8 mouse cellular contexts compared by ENCODE assay signal in genomic region chr8:73618946-73619345, GRCm38 (mm10).
DNase-seq lines count a peak whose midpoint lies in the region; ATAC-seq and TF ChIP-seq lines count a peak whose summit lies in the region.

No protein-coding gene starts in this region.

- H3K4me1 ChIP-seq in heart, embryonic 10.5 days: no peaks in the 10 kb centered on the region
- H3K4me1 ChIP-seq in liver, adult 2 months (ENCODE audit: control insufficient read depth, insufficient read depth, low read length): no peaks in the 10 kb centered on the region
- no peaks in the 10 kb centered on the region for H3K4me1 ChIP-seq in stomach, embryonic 16.5 days (ENCODE audit: control insufficient read depth, insufficient read depth, low read length)

- TF ChIP-seq CTCF in liver, adult 2 months (IDR thresholded peaks at IDR 0.05; ENCODE audit: low read depth, low read length): no peak
- no peak for TF ChIP-seq CTCF in layer of hippocampus, adult 2 months (conservative IDR thresholded peaks at IDR 0.05)

- no peaks in the 10 kb centered on the region for H3K79me2 ChIP-seq in liver, adult 2 months (ENCODE audit: control insufficient read depth, insufficient read depth, low read length)

- peak; percentile 80 for DNase-seq in heart, embryonic 10.5 days (ENCODE audit: low spot score)
- no peak for DNase-seq in heart, postnatal 25 days (ENCODE audit: low spot score)
- DNase-seq in B cell, adult 2 months: peak; percentile 1 to 2
- peak; percentile 26 for DNase-seq in liver, adult 2 months (ENCODE audit: extremely low read depth, low read depth, low spot score)
- no peak for DNase-seq in layer of hippocampus, adult 2 months (ENCODE audit: low spot score in 2 of 2)
- DNase-seq in right cerebral cortex, adult 18-20 months: no peak

- TF ChIP-seq POLR2A in liver, adult 2 months (IDR thresholded peaks at IDR 0.05; ENCODE audit: extremely low read depth, insufficient read depth, low read length): no peak

- no peak overlapping the region for H3K4me3 ChIP-seq in heart, embryonic 10.5 days
- H3K4me3 ChIP-seq in liver, adult 2 months (ENCODE audit: insufficient read depth, low read depth, low read length): no peak overlapping the region
- no peak overlapping the region for H3K4me3 ChIP-seq in stomach, embryonic 16.5 days (replicated peaks; ENCODE audit: low read length)
- H3K4me3 ChIP-seq in layer of hippocampus, adult 2 months: no peak overlapping the region

- H3K36me3 ChIP-seq in heart, embryonic 10.5 days: no peaks in the 10 kb centered on the region
- no peaks in the 10 kb centered on the region for H3K36me3 ChIP-seq in liver, adult 2 months (ENCODE audit: control insufficient read depth, insufficient read depth, low read length)
- H3K36me3 ChIP-seq in stomach, embryonic 16.5 days (ENCODE audit: control insufficient read depth, insufficient read depth, low read length): no peaks in the 10 kb centered on the region

- intact Hi-C loops in heart, postnatal 25 days (cut with DNase I): no loop called here

- 83% methylated on average over 1 of the region's 1 CpGs for WGBS in heart, embryonic 10.5 days
- WGBS in liver, adult 2 months: 74% methylated on average over 1 of the region's 1 CpGs
- WGBS in stomach, embryonic 16.5 days: 78% methylated on average over 1 of the region's 1 CpGs

- H3K27ac ChIP-seq in heart, embryonic 10.5 days: no peak overlapping the region
- H3K27ac ChIP-seq in liver, adult 2 months (replicated peaks; ENCODE audit: insufficient read depth, low read depth, low read length): no peak overlapping the region
- no peak overlapping the region for H3K27ac ChIP-seq in stomach, embryonic 16.5 days (ENCODE audit: low read length)
- no peak overlapping the region for H3K27ac ChIP-seq in layer of hippocampus, adult 2 months

- no peak overlapping the region for H3K9ac ChIP-seq in liver, adult 2 months (ENCODE audit: low read depth, low read length)
- H3K9ac ChIP-seq in stomach, embryonic 16.5 days (ENCODE audit: low read length): no peak overlapping the region

- H3K9me3 ChIP-seq in heart, embryonic 10.5 days: peaks cover 5% of the 10 kb centered on the region
- peaks cover 6% of the 10 kb centered on the region for H3K9me3 ChIP-seq in stomach, embryonic 16.5 days (replicated peaks; ENCODE audit: control insufficient read depth, low read length)

- peak; percentile 63; the same call in 1 of the 2 replicates for ATAC-seq in common myeloid progenitor, adult 5-6 weeks (replicated peaks; ENCODE audit: low read depth, poor library complexity, severe bottlenecking)
- ATAC-seq in stomach, embryonic 16.5 days (ENCODE audit: insufficient read depth, low FRiP score): peak; percentile 71

- no peaks in the 10 kb centered on the region for H3K27me3 ChIP-seq in heart, embryonic 10.5 days (ENCODE audit: insufficient read depth, poor library complexity, severe bottlenecking)
- no peaks in the 10 kb centered on the region for H3K27me3 ChIP-seq in liver, adult 2 months (ENCODE audit: control insufficient read depth, insufficient read depth, low read length)
- no peaks in the 10 kb centered on the region for H3K27me3 ChIP-seq in stomach, embryonic 16.5 days (ENCODE audit: control insufficient read depth, insufficient read depth, low read length)

- no peak overlapping the region for H3K4me2 ChIP-seq in stomach, embryonic 16.5 days (ENCODE audit: low read depth, low read length)

Comparison
In these comparisons a context has a peak if more than half of its experiments do, and no peak if none do; other contexts are left out.
1. DNase-seq: peak in heart, embryonic 10.5 days (single experiment), B cell, adult 2 months (2 of 2) and liver, adult 2 months (single experiment); none in heart, postnatal 25 days (single experiment), layer of hippocampus, adult 2 months (0 of 2) and right cerebral cortex, adult 18-20 months (single experiment).